Mouse (Mus musculus): ENCODE measurements around the gene Gm20388.
"Not testable (repeated sequence)": the region's sequence is repeated elsewhere in the genome, so short reads cannot be mapped to it uniquely, and the experiment has no call there.

Gene Gm20388

DNA sequence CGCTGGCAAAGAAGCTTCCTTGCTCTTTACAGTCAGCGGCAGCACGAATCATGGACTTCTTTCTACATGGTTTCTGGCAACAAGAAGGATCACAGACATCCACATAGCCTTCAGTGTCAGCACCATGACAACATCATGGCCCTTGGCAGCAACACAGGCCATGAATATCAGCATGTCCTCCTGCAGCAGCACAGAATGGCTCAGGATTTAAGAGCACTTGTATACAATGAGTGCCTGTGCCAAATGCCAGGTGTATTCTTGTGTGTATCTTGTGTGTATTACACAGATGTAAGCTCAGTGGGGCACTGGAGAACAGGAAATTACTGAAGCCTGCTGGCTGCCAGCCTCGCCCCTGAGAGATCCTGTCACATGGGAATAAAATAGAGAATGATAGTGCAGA is 4263.0 kb downstream of the Gm20388 start:
- no peak for DNase-seq

GRCm38 (mm10) chr8:124176133-124176532 is 4265.5 kb downstream of the Gm20388 start:
- no peak for DNase-seq

DNA sequence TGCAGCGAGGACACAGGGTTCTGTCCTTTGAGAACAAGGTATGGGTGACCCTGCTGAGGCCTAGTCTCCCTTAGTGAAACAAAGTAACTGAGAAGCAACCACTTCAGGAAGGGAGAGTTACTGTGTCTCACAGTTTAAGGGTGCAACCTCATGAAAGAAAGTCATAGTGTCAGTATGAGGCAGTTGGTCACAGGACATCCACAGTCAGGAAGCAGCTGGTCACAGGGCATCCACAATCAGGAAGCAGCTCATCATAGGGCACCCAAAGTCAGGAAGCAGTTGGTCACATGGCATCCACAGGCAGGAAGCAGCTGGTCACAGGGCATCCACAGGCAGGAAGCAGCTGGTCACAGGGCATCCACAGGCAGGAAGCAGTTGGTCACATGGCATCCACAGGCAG is 4266.5 kb downstream of the Gm20388 start:
- DNase-seq = not testable (repeated sequence)

DNA sequence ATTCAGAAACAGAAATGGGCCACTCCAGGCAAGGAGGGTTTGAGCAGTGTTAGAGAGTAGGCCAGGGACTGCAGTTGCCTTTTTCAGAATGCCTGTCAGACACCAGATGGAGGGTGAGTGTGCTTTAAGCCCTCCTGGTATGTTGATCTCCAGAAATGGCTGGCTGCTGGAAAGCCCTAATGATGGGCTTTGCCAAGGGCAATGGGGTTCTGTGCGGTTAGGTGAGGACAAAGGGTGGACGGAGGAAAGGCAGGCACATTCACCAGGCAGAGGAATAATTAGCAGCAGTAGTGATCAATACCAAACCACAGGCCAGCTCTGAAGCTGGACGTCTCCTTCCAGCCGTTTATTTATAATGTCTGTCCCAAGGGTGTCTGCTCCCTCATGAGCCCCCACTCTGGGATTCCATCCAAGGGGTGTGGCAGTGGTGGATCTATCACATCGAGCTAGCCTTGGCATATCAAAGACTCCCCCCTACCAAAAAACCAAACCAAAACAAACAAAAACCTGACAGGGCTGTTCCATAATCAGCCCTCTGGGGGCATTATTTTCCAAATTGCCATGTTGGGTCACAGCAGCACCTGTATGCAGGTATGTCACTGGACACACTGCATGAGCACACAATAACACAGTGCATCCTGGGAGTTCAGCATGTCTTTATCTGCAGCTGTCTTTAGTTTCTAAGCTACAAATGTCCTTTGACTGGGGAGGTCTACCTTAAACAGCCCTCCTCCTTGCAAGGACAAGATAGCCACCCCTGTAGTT is 4270.2 kb downstream of the Gm20388 start:
- no peak for DNase-seq

GRCm38 (mm10) chr8:124181751-124182150 is 4271.1 kb downstream of the Gm20388 start:
- DNase-seq = no peak

DNA sequence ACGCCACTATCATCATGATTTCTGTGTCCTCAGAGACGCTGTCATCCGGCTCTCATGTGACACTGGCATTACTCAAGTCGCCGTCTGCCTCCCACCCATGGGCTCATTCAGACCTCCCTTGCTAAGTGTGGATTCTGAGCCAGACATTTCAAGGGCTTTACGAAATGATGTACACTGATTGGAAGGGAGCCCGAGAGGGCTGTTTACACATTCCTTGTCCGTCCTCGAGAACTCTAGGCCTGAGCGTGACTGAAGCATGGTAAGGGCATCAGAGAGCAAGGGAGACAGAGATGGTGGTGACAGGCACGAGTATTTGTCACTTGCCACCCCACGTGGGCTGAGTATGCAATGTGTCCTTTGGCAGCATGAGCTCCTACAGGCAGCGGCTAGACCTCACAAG is 4271.6 kb downstream of the Gm20388 start:
- no peak for DNase-seq

DNA sequence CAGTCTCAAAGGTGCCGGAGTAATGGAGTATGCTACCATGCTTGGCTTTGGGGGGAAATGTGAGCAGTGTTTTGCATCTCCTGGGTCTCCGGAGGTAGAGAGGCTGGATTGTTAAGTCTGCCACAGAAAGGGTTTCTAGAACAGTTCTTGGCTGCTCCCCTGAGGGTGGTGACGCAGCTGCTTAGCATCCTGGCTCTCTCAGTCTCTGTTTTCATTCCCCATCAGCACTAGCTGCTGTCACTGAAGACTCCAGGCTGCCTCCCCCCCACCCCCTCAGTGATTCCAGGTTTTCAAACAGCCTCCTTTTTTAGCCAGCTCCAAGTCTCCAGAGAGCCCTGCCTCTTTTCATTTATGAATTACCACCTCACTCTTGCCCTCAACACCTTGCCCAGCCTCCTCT is 4273.4 kb downstream of the Gm20388 start:
- no peak for DNase-seq

GRCm38 (mm10) chr8:124184507-124184906 is 4273.9 kb downstream of the Gm20388 start:
- no peak for DNase-seq

- no peak for DNase-seq
These were observed 4274.4 kb downstream of the Gm20388 start for GRCm38 (mm10) chr8:124185081-124185480.

- DNase-seq = no peak
These were observed 4279.7 kb downstream of the Gm20388 start for GRCm38 (mm10) chr8:124190388-124190787.

- DNase-seq = no peak
These were observed 4281.6 kb downstream of the Gm20388 start for GRCm38 (mm10) chr8:124192242-124192641.

DNA sequence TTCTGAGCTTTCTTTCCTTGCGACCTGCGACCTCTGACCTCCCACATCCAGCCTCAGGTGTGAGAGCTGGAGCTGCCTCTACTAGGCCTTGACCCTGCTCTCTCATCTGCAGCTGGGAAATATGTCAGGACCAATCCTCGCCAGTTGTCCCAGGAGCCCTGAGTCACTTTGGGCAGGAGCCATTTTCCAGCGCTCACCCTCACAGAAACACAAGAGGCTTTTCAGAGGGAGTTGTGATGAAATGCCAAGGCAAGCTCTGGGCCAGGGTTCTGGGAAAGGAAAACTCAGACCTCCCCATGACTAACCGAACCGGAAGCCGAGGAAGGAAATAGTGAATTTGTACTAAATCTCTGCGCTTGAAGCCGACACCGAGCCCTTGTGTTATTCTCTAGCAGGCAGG is 4282.3 kb downstream of the Gm20388 start:
- peak; percentile 15 for DNase-seq

- DNase-seq = no peak
These were observed 4283.4 kb downstream of the Gm20388 start for GRCm38 (mm10) chr8:124193992-124194391.

DNA sequence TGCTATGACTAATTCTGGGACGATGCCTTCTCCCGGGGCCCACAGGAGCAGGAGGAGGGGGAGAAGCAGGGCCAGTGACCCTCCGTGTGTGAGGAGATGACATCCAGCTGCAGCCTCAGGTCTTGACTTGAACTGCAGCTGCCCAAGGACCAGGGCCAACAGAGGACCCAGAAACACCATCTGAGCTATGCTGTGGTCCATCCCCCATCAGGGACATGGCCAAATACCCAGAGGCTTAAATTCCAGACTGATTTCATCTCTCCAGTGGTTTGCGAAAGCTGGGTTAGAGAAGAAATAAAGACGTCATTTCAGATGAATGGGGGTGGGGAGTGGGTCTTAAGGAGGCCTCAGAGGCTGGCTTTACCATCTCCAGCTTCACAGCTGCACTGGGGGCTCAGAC is 4285.6 kb downstream of the Gm20388 start:
- no peak for DNase-seq

DNA sequence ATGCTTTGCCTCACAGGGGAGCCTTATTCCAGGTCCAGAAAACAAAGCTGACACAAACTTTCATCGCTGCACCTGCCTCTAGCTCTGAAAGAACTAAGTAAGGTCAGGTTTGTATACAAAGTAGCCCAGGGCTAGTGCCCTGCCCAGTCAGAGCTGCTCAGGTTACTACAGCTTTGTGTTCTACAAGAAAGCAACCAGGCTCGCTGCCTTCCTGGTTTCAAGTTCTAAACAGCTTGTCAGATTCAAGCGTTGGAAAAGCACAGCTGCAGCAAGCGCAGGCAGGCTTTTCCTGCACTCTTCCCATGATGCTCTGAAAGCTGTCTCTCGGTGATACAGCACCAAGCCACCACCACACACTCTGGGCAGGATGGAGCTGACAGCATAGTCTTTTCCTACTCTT is 4286.2 kb downstream of the Gm20388 start:
- DNase-seq = no peak

DNA sequence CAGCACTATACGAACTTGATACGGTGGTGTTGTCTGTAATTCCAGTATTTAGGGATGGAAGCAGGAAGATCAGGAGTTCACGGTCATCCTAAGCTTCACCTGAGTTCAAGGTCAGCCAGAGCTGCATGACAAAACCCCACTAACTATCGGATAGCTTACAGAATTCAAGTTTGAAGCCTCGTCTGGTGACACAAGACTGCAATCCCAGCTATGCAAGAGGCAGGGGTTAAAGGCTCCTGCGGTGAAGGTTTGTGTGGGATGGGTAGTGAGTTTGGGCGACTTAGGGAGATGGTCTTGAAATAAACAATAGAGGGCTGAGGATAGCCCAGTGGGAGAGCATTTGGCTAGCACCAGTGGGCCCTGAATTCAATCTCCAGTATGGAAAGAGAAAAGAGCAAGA is 4287.6 kb downstream of the Gm20388 start:
- no peak for DNase-seq

GRCm38 (mm10) chr8:124200400-124200799 is 4289.8 kb downstream of the Gm20388 start:
- no peak for DNase-seq

- no peak for DNase-seq
These were observed 4291.1 kb downstream of the Gm20388 start for GRCm38 (mm10) chr8:124201706-124202105.

GRCm38 (mm10) chr8:124202895-124203294 is 4292.3 kb downstream of the Gm20388 start:
- no peak for DNase-seq

DNA sequence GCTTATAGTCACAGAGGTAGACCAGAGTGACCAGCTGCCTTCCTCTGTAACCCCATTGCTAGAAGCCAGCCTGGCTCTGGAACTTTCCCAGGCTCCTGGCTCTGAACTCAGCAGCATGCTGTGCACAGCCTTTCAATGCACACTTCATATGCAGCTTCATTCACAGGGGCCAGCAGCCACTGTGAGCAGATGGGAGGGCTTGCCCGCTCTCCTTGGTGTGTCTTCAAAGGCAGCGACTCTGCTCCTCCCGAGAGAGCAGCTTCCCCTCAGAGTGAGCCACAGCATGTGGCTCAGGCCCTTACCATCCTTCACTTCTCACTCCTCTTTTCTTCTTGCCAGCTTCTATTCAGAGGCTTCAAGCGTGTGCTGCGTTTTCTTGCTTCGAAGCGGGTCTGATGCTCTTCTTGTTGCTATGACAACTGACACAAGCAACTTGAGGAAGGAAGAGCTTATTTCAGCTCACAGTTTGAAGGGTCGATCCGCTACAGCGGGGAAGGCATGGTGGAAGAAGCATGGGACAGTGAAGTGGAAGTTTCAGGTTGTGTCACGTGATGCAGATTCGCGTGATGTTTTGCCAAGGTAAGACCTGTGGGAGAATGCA is 4293.5 kb downstream of the Gm20388 start:
- DNase-seq = no peak

GRCm38 (mm10) chr8:124212148-124212547 is 4301.5 kb downstream of the Gm20388 start:
- DNase-seq = no peak

GRCm38 (mm10) chr8:124216951-124217350 is 4306.3 kb downstream of the Gm20388 start:
- DNase-seq = no peak

DNA sequence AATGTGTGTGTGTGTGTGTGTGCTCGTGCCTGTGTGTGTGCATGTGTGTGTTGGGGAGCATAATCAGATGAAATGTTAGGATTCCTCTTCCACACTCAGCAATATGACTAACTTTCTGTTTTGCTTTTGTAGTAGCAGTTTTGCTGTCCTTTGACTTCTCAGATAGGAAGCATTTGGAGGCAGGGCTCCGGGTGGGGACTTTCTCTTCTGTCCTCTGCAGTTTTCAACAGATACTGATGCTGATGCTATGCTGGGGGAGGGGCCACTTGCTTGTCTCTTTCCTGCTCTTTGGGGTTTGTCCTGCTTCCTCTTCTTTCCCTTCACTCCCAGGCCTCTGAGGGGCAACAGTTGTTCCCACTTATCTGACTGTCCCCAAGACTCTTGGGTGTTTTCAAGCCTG is 4319.2 kb downstream of the Gm20388 start:
- no peak for DNase-seq

GRCm38 (mm10) chr8:124230496-124231175 is 4320.0 kb downstream of the Gm20388 start:
- DNase-seq = no peak
